Mouse (Mus musculus) cortical plate, adult 2 months (tissue): ENCODE measurements at regions not wholly inside any gene's neighbourhood (a gene's known extent, or its start where the extent isn't known, plus 50 kb on each side); places are given as distances from the start of the nearest gene placed in this dataset.

Experiments
- CTCF ChIP-seq: fragments of 200-500 bp; IDR thresholded peaks from 2 replicates; pipeline ENCODE4 v1.5.1; 2011; ENCODE audit warnings: mild to moderate bottlenecking, control low read depth, low read length; ENCODE audit not compliant: insufficient read depth; ENCODE audit errors: extremely low read depth
- POLR2A ChIP-seq: fragments of 200-500 bp; IDR thresholded peaks from 2 replicates; pipeline ENCODE4 v1.6.1; 2011; ENCODE audit warnings: mild to moderate bottlenecking, low read length, control low read depth; ENCODE audit not compliant: insufficient read depth; ENCODE audit errors: extremely low read depth

- TF ChIP-seq POLR2A: no peak
- TF ChIP-seq CTCF: no peak
These were observed 112.9 kb upstream of the Nyap2 start for GRCm38 (mm10) chr1:80963838-80964237.
